Mouse (Mus musculus) kidney, adult 11 months (tissue): ENCODE results near the gene Asic2.

Experiments
- DNase-seq: peaks from one replicate; pipeline ENCODE4 v3.0.0; 2022

Asic2 gene

DNA sequence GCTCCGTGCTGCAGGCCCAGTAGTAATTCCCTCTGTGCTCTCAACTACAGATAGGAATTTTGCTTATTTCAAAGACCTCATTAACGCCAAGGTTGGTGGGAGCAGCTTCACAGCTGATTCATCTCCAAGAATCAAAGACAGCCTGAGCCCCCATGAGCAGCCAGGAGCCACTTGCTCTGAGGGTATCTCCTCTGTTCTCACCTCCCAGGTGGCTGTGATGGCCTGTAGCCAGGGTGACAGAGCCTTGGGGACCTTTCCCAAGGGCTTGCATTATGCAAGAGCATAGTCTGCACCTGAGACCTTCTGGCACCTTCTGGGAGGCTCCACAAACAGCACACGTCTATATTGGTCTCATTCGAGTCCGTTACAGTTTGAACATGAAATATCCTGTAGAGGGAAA lies 261.3 kb downstream of the Asic2 start:
- DNase-seq = no peak

- DNase-seq = no peak
Observed at GRCm38 (mm10) chr11:81698008-81698407, 270.2 kb downstream of the Asic2 start.

GRCm38 (mm10) chr11:81695501-81695900 lies 272.8 kb downstream of the Asic2 start:
- no peak for DNase-seq

DNA sequence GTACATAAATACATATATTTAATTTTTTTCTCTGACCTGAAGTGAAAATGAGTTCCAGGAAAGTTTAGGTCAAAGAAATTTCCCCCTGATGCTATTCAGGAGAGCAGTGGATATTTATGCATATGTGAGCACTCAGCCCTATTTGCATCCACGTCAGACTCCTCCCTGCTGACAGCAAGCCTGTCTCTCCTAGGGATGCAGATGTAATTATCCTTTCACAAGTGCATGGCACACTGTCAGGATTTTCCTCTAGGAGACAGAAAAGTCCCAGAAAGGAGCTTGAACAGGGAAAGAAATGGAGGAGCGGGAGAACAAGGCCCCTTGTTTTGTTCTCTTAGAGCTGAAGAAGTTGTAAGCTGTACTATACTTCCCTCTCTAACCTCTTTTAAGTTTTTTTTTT lies 287.7 kb downstream of the Asic2 start:
- no peak for DNase-seq

DNA sequence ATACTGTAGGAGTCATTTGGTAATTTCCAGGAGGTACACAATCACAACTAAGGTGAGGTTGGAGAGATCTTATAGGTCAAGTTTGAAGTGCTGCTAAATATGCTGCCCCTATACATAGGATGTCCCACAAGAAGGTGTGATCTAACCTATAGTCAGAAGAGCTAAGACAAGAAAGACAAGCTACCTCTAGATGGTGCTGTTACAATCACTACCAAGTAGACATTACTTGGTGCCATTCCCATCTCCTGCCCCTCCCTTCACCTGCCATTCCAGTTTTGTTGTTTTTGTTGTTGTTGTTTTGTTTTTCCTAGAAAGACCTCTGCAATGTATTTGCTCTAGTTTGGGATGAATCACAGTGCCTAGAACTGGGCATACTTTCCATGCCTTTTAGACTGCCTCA lies 296.5 kb downstream of the Asic2 start:
- DNase-seq = no peak

DNA sequence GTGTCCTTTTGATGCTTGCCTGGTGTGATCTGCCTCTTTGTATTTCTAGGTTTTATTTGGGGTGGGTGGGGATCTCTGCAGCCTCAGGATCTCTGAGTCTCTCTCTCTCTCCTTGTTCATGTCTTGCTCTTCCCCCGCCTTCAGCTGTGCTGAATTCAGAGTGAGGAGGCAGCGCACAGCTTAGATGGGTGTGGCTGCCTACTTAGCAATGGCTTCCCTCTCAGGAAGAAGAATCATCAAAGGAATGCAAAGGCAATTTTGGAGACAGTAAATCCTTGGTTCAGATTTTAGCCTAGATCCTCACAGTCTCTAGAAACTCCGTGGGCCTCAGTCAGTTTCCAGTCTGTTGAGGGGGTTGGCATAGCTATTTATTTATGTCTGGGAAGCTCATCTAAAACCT lies 297.8 kb downstream of the Asic2 start:
- no peak for DNase-seq

DNA sequence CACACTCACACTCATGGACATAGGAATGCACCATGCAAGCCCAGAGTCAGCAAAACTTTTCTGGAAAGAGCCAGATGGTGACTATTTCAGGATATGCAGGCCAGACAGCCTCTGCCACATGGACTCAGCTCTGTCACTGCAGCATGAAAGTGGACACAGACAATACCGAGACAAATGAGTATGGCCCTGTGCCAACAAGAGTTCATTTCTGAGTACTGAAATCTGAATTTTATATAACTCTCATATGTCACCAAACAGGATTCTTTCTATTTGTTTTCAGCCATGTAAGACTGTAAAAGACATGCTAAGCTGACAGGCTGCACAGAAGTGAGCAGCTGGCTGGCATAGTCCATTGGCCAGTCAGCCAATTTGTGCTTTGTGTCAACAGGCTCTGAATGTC lies 309.4 kb downstream of the Asic2 start:
- no peak for DNase-seq

DNA sequence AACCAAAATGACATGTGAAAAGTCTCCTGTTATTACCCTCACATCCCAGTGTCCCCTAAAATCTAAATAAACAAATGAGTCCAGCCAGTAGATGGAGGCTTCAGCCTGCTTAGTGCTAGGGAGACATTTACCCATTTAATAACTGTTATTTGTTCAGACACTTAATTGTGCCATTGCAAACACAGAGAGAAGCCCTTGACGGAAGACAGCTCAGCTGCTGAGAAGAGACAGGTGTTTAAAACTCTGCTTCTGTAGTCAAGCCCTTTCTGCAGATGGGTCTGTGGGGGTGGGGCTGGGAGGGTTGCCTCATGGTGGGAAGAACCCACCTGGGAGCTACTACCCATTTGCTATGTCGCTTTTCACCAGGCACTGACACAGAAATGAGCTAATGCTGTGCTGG lies 311.1 kb downstream of the Asic2 start:
- no peak for DNase-seq

DNA sequence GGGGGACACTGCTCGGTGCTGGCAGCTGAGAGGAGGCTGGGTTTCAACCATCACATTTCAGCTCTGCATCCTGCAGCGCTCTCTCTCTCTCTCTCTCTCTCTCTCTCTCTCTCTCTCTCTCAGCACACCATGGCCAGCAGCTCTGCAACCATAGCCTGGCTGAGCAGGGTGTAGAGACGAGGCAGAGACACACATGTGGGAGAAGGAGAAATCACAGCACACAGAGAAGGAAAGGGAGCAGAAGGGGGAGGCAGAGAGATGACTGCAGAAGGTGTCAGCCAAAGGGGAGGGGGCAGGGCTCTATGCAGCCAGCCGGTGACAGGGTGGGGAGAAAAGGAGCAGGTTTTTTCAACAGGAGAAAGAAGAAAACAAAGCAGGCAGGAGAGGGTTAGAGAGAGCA lies 320.4 kb downstream of the Asic2 start:
- DNase-seq = no peak

- DNase-seq = no peak
Observed at GRCm38 (mm10) chr11:81645549-81645948, 322.7 kb downstream of the Asic2 start.

- DNase-seq = no peak
Observed at GRCm38 (mm10) chr11:81636356-81636755, 331.9 kb downstream of the Asic2 start.

- DNase-seq = no peak
Observed at GRCm38 (mm10) chr11:81634360-81635350, 333.6 kb downstream of the Asic2 start.

GRCm38 (mm10) chr11:81625199-81625598 lies 343.1 kb downstream of the Asic2 start:
- no peak for DNase-seq

DNA sequence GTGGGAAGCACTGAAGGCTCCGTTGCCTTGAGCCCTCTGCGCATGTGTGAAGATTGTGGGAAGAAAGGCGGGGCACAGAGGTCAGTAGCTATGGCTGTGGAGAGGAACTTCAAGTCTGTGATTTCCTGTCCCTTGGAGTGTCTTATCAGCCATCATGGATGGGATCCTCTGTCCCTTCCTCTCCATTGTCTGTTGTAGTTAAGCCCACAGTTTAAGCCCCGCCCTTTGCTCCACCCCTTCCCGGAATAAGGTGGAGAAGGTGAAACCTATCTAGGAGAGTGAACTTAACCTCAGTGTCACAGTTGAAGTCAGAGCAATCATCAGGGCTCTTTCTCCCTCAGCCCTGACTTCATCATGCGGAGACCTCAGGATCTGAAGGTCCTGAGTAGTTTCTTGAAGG lies 347.7 kb downstream of the Asic2 start:
- no peak for DNase-seq

DNA sequence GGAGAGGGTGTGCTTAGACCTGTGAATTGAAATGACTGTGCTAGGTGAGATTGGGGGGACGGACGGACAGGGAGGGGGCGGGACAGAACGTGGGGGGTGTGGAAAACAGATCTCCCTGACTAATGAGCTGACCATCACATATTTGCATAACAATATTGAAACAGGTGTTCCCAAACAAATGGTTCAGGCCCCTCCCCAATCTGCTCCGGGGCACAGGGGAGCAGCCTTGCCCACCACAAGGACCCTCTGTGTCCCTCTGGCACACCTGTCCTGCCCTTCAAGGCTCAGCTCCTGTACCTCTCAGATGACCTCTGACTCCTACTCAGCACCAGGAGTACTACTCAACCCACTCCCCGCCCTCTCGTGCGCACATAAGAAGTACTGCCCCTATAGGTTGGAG lies 351.8 kb downstream of the Asic2 start:
- DNase-seq = no peak

DNA sequence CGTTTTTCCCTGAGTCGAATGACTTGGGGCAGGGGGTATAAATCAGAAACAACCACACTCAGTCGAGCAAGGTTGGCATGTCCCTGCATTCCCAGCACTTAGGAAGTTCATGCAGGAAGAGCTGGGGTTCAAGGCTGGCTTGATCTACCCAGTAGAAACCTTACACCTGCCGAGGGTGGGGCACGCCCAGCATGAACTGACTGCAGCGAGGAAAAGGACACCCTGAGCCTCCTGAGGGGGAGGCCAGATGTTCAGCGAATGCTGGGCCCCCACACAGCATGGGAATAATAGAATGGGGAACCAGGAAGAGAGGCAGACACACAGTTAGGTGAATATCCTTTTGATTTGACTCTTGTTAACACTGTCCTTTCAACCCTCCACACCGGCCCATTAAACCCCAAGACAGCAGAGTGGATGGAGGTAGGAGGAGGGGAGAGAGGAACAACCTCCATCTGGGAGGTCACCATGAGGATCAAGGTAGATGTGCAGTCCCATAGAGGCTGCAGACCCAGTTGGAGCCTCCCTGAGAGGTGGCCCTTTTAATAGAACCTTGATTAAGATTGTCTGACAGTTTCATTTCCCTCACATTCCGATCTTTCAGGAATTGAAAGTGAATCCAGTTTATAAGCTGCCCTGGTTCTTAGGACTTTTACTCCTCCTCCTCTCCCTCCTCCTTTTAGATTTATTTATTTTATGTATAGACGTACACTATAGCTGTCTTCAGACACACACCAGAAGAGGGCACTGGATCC lies 354.2 kb downstream of the Asic2 start:
- no peak for DNase-seq

GRCm38 (mm10) chr11:81612798-81613540 lies 355.3 kb downstream of the Asic2 start:
- DNase-seq = peak; percentile 25

GRCm38 (mm10) chr11:81611948-81612797 lies 356.1 kb downstream of the Asic2 start:
- DNase-seq = no peak

DNA sequence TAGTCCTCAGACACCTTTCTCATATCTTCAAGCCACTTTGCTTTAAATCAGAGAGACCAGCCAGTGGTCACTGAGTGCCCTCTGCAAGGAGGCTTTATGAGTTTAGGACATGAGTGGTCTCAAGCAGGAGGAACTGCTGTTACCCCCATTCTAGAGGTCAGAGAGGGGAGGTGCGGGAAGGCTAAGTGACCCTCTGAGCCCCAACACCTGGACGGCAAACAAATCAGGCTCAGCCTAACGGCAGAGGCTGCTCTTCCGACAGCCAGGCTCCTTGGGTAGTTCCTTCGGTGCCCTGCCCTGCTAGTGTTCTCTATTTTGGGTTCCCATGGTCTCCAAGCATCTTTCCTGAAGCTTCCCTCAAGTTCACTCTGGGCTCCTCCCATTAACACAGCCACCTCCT lies 357.8 kb downstream of the Asic2 start:
- DNase-seq = no peak

- no peak for DNase-seq
Observed at GRCm38 (mm10) chr11:81602971-81603370, 365.3 kb downstream of the Asic2 start.

- DNase-seq = no peak
Observed at GRCm38 (mm10) chr11:81601736-81602135, 366.5 kb downstream of the Asic2 start.

GRCm38 (mm10) chr11:81597601-81598000 lies 370.7 kb downstream of the Asic2 start:
- DNase-seq = no peak
